Mouse (Mus musculus) olfactory bulb, adult 2 months (tissue): ENCODE results near the gene Sphk1. TPM values are rescaled to one million over a fixed set of nuclear protein-coding genes. Genes with fewer than 3 reads are reported as not detected.

Experiments
- H3K27ac ChIP-seq: fragments of 200-500 bp; 2 replicates; pipeline ENCODE4 v1.5.1; 2012; ENCODE audit warnings: low read depth, low read length; ENCODE audit not compliant: insufficient read depth
- H3K4me1 ChIP-seq: fragments of 200-500 bp; 2 replicates; pipeline ENCODE4 v1.6.1; 2012; ENCODE audit warnings: low read length; ENCODE audit not compliant: control insufficient read depth, insufficient read depth
- H3K4me3 ChIP-seq: fragments of 200-500 bp; 2 replicates; pipeline ENCODE4 v1.5.1; 2012; ENCODE audit warnings: mild to moderate bottlenecking, low read depth, low read length, moderate library complexity; ENCODE audit not compliant: insufficient read depth
- CTCF ChIP-seq: fragments of 200-500 bp; IDR thresholded peaks from 2 replicates; pipeline ENCODE4 v1.5.1; 2012; ENCODE audit warnings: low read depth, mild to moderate bottlenecking, low read length, moderate library complexity; ENCODE audit not compliant: insufficient read depth
- POLR2A ChIP-seq: fragments of 200-500 bp; IDR thresholded peaks from 2 replicates; pipeline ENCODE4 v1.6.1; 2012; ENCODE audit warnings: mild to moderate bottlenecking, low read depth, low read length, moderate library complexity; ENCODE audit not compliant: insufficient read depth
- WGBS: fragments of 180-500 bp; shearing (Covaris S2); methylation state at CpG from one replicate; pipeline ENCODE4 v1.1.7; 2018; 5-methylcytosine and 5-hydroxymethylcytosine counted together
- polyA plus RNA-seq: library from polyadenylated mRNA; stranded (reverse); fragments of >200 nt; gene quantifications from 2 replicates; pipeline ENCODE4 v1.2.4, GENCODE M21; 2012; ENCODE audit warnings: low replicate concordance; ENCODE audit not compliant: missing spikeins, insufficient read depth, insufficient read length

The Sphk1 gene
- polyA plus RNA-seq: not detected in 2 replicates

DNA sequence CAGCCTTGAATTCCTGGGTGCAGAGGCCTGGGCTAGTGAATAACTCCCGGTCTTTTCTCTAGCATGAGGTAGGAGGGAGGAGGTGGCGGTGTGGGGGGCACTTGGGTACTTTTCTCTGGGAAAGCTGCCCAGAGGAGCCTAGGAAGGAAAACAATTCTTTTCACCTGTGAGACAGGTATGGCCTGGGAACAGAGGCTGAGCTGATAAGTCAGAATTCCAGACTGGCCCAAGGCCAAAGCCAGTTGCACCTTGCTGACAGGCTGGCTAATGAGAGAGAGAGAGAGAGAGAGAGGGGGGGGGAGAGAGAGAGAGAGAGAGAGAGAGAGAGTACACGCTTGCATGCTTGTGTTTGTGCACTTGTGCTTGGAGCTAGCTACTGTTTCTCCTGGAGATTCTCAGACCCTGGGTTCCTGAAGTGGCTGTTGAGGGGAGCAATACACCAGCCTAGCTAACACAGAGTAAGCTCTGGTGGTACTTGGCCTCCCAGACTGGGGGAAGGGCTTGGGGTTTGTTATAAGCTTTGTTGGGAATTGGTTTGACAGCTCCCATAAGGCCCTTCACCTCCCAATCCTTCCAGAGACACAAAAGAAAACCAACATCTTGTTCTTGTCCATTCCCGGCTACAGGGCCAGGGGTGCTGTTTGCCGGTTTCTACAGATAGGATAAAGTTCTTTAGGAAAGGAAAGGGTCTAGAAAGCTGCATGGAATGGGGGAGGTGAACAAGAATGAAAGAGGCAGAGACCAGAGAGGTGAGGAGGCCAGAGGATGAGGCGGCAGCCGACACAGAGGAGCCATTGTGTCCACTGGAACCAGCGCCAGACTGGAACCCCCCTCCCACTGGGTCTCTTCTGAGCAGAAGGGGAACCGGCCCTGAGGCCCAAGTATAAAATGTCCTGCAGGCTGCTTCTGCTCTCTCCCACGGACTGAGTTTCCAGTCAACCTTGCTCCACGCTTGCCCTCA lies at the start of gene Sphk1:
Sphk1 (plus strand) TSS at position 739 of the 961 bp plus-strand sequence.
- 61% methylated on average over 11 of the region's 11 CpGs for WGBS
- H3K4me1 ChIP-seq: peaks cover 34% of the 10 kb centered on the region
- H3K4me3 ChIP-seq: peak within 1 kb of the TSS; percentile 33
- TF ChIP-seq CTCF (no peak), POLR2A (no peak)
- no peak within 1 kb of the TSS; the same call in 1 of the 2 replicates for H3K27ac ChIP-seq

DNA sequence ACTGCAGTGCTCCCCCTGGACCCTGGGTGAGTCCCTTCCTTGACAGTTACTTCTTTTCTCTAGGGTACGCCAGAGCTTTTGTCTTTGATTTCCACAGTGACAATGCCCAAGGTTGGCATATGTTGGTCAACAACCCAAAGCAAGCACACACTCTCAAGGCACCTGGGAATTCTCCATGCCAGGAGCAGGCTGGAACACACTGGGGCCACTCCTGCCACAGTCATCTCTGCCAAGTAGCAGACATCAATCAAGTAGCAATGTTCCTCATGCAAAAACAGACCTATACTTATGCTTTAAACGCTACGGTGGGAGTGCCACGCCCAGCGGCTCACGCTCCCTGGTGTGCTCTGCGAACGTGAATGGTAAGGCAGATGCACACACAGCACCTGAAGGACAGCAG lies 49.8 kb upstream of the Sphk1 start:
- Histone ChIP-seq H3K27ac (no peak overlapping the region), H3K4me1 (0 out of 2 replicates have a peak, but pooled peaks cover 8% of the 10 kb centered on the region)
- 93% methylated on average over 8 of the region's 8 CpGs for WGBS

DNA sequence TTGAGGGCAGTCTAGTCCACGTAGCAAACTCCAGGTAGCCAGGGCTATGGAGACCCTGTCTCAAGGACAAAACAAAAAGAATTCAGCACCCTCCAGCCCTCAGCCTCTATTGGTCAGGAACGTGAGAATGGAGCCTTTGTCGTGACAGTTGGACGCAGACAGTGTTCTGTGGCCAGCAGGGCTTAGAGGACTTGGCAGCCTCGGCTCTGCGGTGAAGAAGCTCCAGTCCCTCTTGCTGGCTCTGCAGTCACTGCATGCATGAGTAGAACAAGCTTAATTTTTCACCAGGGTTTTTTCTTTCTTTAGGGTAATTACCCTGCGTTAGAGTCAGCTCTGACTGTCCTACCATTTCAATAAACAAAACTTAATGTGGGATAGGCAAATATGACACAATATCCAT lies 48.9 kb upstream of the Sphk1 start:
- Histone ChIP-seq H3K4me3 (no peak overlapping the region), H3K27ac (no peak overlapping the region), H3K4me1 (0 out of 2 replicates have a peak, but pooled peaks cover 8% of the 10 kb centered on the region)
- TF ChIP-seq CTCF (no peak), POLR2A (no peak)
- WGBS: 56% methylated on average over 7 of the region's 7 CpGs

More for the DNA sequence above, 49.8 kb upstream of the Sphk1 start:
- TF ChIP-seq CTCF (no peak), POLR2A (no peak)
- no peak overlapping the region for H3K4me3 ChIP-seq

DNA sequence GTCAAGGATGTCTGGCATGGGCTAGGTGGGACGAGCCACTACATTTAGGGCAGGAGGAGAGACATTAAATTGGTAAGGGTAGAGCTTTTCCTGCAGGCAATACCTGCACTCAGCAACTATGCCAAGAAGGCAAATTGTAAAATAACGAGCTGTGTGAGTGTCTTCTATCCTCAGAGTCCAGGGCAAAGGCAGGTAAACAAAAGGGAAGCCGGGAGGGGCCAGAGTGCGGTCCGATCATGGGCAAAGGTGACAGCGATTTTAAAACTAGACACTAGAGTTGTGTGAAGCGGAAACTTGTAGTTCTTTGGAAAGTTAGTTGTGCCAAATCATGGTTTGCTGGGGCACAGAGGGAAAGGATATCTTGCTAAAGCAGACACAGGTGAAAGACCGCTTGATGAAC lies 46.5 kb upstream of the Sphk1 start:
- TF ChIP-seq CTCF (no peak), POLR2A (no peak)

DNA sequence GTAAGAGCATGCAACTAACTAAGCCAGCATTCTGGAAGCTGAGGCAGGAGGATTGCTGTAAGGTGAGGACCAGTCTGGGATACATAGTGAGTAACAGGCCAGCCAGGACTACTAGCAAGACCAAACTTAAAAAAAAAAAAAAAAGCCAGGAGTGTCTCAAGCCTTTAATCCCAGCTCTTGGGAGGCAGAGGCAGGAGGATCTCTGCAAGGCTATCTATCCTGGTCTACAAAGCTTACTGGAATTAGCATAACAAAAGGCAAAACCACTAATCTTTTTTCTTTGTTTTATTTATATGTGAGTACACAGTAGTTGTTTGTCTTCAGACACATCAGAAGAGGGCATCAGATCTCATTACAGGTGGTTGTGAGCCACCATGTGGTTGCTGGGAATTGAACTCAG lies 42.5 kb upstream of the Sphk1 start:
- no peak overlapping the region for H3K4me3 ChIP-seq
- no peak for TF ChIP-seq CTCF
- no peak for TF ChIP-seq POLR2A
- peaks cover 6% of the 10 kb centered on the region for H3K4me1 ChIP-seq
- H3K27ac ChIP-seq: no peak overlapping the region

More for the DNA sequence above, 46.5 kb upstream of the Sphk1 start:
- peaks cover 9% of the 10 kb centered on the region; the same call in 1 of the 2 replicates for H3K4me1 ChIP-seq
- H3K4me3 ChIP-seq: no peak overlapping the region
- WGBS: 90% methylated on average over 8 of the region's 8 CpGs
- no peak overlapping the region for H3K27ac ChIP-seq

DNA sequence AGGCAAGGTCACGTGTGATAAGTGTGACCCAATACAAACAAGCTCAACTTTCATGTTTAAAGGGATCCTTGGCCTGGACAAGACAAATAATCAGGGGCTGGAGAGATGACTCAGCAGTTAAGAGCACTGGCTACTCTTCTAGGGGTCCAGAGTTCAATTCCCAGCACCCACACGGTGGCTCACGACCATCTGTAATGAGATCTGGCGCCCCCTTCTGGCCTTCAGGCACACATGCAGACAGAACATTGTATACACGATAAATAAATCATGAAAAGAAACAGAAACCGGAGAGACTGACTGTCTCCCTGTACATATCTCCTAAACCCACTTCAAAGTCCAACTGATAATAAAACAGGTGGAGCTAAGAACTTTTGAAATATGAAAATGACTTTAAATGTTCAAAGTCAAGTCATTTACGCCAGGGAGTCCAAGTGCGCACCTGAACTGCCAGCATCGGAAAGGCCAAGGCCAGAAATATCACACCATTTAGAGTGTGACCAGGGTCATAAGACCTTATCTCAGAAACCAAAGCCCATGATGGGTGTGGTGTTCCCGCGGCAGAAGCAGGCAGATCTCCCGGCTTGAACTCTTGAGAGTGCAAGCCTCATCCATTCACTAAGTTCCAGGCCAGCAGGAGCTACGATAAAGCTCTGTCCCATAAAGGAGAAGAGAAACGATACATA lies 41.9 kb upstream of the Sphk1 start:
- Histone ChIP-seq H3K27ac (no peak overlapping the region), H3K4me1 (peaks cover 7% of the 10 kb centered on the region), H3K4me3 (peak overlapping the region; percentile 86)
- WGBS: 62% methylated on average over 14 of the region's 14 CpGs
- TF ChIP-seq POLR2A (no peak), CTCF (no peak)

DNA sequence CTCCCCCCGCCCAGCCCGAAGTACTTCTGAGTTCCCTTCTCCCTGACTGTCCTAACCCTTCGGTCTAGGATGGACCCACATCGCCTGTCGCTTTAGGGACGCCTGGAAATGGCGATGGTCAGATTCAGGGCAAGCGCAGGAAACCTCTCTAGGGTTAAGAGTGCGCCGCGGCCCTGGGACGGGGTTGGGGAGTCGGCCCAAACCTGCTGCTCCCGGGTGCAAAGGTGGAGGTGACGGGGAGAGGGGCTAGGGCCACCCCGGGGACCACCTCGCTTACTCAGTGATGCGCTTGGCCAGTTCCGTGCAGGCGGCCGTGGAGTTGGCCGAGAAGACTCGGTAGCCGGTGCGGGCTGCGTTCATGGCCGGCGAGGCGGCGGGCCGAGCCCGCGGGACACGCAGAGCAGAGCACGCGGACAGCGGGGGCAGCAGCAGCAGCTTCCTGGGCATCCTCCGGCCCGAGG lies 40.9 kb upstream of the Sphk1 start:
- Histone ChIP-seq H3K4me1 (peaks cover 13% of the 10 kb centered on the region), H3K4me3 (peak overlapping the region; percentile 86), H3K27ac (0 out of 2 replicates have a peak overlapping the region, but pooled peaks have one; percentile 15)
- no peak for TF ChIP-seq POLR2A
- no peak for TF ChIP-seq CTCF
- WGBS: under 1% methylated on average over 38 of the region's 39 CpGs

DNA sequence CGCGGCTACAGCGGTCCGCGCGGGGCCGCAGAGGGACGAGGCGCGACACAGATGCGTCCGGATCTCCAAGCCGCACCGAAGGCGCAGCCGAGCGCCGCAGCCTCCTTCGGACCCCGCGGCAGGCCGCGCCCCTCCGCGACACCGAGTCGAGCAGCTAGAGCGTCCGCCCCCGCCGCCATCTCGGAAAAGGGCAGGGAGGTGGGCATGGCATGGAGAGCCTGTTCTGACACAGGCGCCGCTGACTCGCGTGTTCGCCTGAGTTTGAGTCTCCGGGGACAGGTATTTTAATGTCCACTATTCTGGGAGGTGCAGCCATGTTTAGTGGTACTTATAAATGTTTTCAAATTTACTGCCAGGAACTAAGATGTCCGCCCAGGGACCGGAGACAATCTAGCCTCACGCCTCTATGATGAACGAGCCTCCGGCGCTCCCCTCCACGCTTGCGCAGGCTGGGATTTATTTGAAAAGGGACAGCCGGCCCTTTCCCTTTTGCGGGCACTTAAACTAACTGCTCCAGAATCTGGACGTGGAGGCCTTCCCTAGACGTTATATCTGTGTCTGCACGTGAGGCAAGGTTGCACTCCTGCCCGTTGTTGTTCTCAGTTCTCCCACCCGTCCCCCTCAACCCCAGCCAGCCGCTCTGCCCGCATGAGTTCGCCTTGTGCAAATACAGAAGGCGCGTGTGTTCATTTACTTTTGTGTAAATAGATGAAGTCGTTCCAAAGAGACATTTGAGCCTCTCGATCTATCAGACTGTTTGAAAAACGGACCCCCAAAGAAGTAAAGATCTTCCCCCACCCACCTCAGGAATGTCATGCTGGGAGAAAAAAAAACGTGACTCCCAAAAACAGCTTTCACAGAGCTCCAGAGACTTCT lies 40.3 kb upstream of the Sphk1 start:
- TF ChIP-seq CTCF (no peak), POLR2A (peak; percentile 60)
- Histone ChIP-seq H3K4me1 (peaks cover 20% of the 10 kb centered on the region), H3K27ac (peak overlapping the region; percentile 92), H3K4me3 (peak overlapping the region; percentile 86)
- WGBS: under 1% methylated on average over 61 of the region's 62 CpGs
